Mouse (Mus musculus): ENCODE results near the gene Lrrc8d.
"Not testable (repeated sequence)": the region's sequence is repeated elsewhere in the genome, so short reads cannot be mapped to it uniquely, and the experiment has no call there.

The Lrrc8d gene

GRCm38 (mm10) chr5:105865110-105865628 is 165.4 kb downstream of the Lrrc8d start:
- DNase-seq, result not testable (repeated sequence)

GRCm38 (mm10) chr5:105867427-105867826 is 167.7 kb downstream of the Lrrc8d start:
- no peak for DNase-seq

- DNase-seq, result no peak
Observed at GRCm38 (mm10) chr5:105867841-105868447, 168.2 kb downstream of the Lrrc8d start.

GRCm38 (mm10) chr5:105868593-105868992 is 168.8 kb downstream of the Lrrc8d start:
- DNase-seq, result peak; percentile 52 to 54

GRCm38 (mm10) chr5:105869739-105870138 is 170.0 kb downstream of the Lrrc8d start:
- no peak for DNase-seq

- DNase-seq, result no peak
Observed at GRCm38 (mm10) chr5:105871140-105871539, 171.4 kb downstream of the Lrrc8d start.

- DNase-seq, result no peak
Observed at GRCm38 (mm10) chr5:105872176-105872575, 172.4 kb downstream of the Lrrc8d start.

- no peak for DNase-seq
Observed at GRCm38 (mm10) chr5:105872916-105873315, 173.1 kb downstream of the Lrrc8d start.

- DNase-seq, result no peak
Observed at GRCm38 (mm10) chr5:105873774-105874173, 174.0 kb downstream of the Lrrc8d start.

GRCm38 (mm10) chr5:105874476-105874875 is 174.7 kb downstream of the Lrrc8d start:
- DNase-seq, result no peak

GRCm38 (mm10) chr5:105876068-105876924 is 176.5 kb downstream of the Lrrc8d start, which contains the start of gene Zfp326:
Zfp326 (plus strand) TSS chr5:105876565.
- peak; percentile 77 to 79 for DNase-seq

GRCm38 (mm10) chr5:105876925-105877774 is 177.4 kb downstream of the Lrrc8d start:
- DNase-seq, result peak in 1 of 2 experiments; percentile 28
